Comparison of ENCODE assay signal across 30 mouse cellular contexts in the genomic region with DNA sequence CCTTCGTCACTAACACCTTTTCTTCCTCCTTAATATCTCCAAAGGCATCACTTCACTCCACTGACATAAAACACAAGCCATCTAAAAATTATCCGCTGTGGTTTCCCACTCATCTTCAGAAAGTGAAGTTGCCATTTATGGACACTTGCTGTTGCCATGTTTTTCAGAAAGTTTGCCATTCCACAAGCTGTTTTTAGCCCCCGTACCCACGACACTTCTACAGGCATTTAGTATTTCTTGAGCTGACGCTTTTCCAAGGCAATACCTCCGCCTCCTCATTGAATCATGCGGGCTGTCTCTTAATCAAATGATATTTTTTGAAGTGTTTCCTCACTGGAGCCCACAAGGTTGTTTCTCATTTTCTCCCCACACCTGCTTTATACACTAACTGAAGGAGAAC.
DNase-seq lines count a peak whose midpoint lies in the region; ATAC-seq lines count a peak whose summit lies in the region.
"Had no signal": no experiment of that assay in that cellular context is flagged by ENCODE, and none has a peak within 500 bp of the region (broad histone marks: within the 10 kb centered on the region; RNA-seq: fewer than 3 reads in every experiment).

No protein-coding gene starts in this region.

- no peaks in the 10 kb centered on the region for H3K27me3 ChIP-seq in midbrain, embryonic 14.5 days (ENCODE audit: control insufficient read depth, insufficient read depth, low read length)
- H3K27me3 ChIP-seq: embryonic facial prominence, embryonic 15.5 days; forebrain, embryonic 12.5 days; heart, embryonic 13.5 days; limb, embryonic 12.5 days; liver, embryonic 15.5 days; lung, embryonic 15.5 days had no signal

- H3K4me1 ChIP-seq in midbrain, embryonic 14.5 days (ENCODE audit: control insufficient read depth, insufficient read depth, low read length), result no peaks in the 10 kb centered on the region
- H3K4me1 ChIP-seq: embryonic facial prominence, embryonic 10.5 days; embryonic facial prominence, embryonic 15.5 days; forebrain, embryonic 12.5 days; limb, embryonic 12.5 days; liver, embryonic 15.5 days; lung, embryonic 15.5 days; midbrain, embryonic 10.5 days had no signal

- H3K4me2 ChIP-seq in midbrain, embryonic 14.5 days (ENCODE audit: low read length), result no peak overlapping the region
- H3K4me2 ChIP-seq: embryonic facial prominence, embryonic 15.5 days; forebrain, embryonic 12.5 days; heart, embryonic 13.5 days; hindbrain, embryonic 14.5 days; limb, embryonic 12.5 days; liver, embryonic 15.5 days; lung, embryonic 15.5 days had no signal

- no peaks in the 10 kb centered on the region for H3K9me3 ChIP-seq in midbrain, embryonic 14.5 days (ENCODE audit: control insufficient read depth, low read length)
- H3K9me3 ChIP-seq: embryonic facial prominence, embryonic 10.5 days; embryonic facial prominence, embryonic 15.5 days; forebrain, embryonic 12.5 days; heart, embryonic 13.5 days; limb, embryonic 12.5 days; liver, embryonic 15.5 days; lung, embryonic 15.5 days; midbrain, embryonic 10.5 days had no signal

- H3K4me3 ChIP-seq in midbrain, embryonic 14.5 days (replicated peaks; ENCODE audit: low read depth, low read length), result no peak overlapping the region
- H3K4me3 ChIP-seq: embryonic facial prominence, embryonic 10.5 days; embryonic facial prominence, embryonic 15.5 days; forebrain, embryonic 12.5 days; gastrocnemius, adult 2 months; heart, embryonic 13.5 days; limb, embryonic 12.5 days; liver, embryonic 15.5 days; lung, embryonic 15.5 days; midbrain, embryonic 10.5 days had no signal

- no peaks in the 10 kb centered on the region for H3K36me3 ChIP-seq in midbrain, embryonic 14.5 days (ENCODE audit: control insufficient read depth, insufficient read depth, low read length)
- H3K36me3 ChIP-seq: embryonic facial prominence, embryonic 10.5 days; embryonic facial prominence, embryonic 15.5 days; forebrain, embryonic 12.5 days; heart, embryonic 13.5 days; limb, embryonic 12.5 days; liver, embryonic 15.5 days; lung, embryonic 15.5 days; midbrain, embryonic 10.5 days had no signal

- no peak overlapping the region for H3K9ac ChIP-seq in midbrain, embryonic 14.5 days (replicated peaks; ENCODE audit: low read length)
- H3K9ac ChIP-seq: embryonic facial prominence, embryonic 15.5 days; forebrain, embryonic 12.5 days; forebrain, postnatal 0 days; heart, embryonic 13.5 days; hindbrain, embryonic 14.5 days; limb, embryonic 12.5 days; liver, embryonic 15.5 days; lung, embryonic 15.5 days had no signal

- 90% methylated on average over 7 of the region's 7 CpGs for WGBS in midbrain, embryonic 14.5 days

- H3K27ac ChIP-seq in midbrain, embryonic 14.5 days (replicated peaks; ENCODE audit: low read depth, low read length), result no peak overlapping the region
- H3K27ac ChIP-seq: embryonic facial prominence, embryonic 10.5 days; embryonic facial prominence, embryonic 15.5 days; forebrain, embryonic 12.5 days; gastrocnemius, adult 2 months; heart, embryonic 13.5 days; hindbrain, embryonic 14.5 days; limb, embryonic 12.5 days; liver, embryonic 15.5 days; lung, embryonic 15.5 days; midbrain, embryonic 10.5 days had no signal

- intact Hi-C loops in left cerebral cortex, postnatal 4 days (cut with DNase I), result no loop called here
- intact Hi-C loops in left cerebral cortex, postnatal 36 days (cut with DNase I), result no loop called here
- intact Hi-C loops in gastrocnemius, postnatal 36 days (cut with DNase I), result no loop called here

- peak; percentile 74 for ATAC-seq in frontal cortex, adult (ENCODE audit: low TSS enrichment)
- ATAC-seq in midbrain, embryonic 14.5 days (ENCODE audit: low FRiP score, low TSS enrichment), result no peak
- ATAC-seq: forebrain, postnatal 0 days; intestine, postnatal 0 days; midbrain, embryonic 16.5 days had no signal

- DNase-seq in left cerebral cortex, adult 18-20 months (ENCODE audit: low spot score in 2 of 2), result peak; percentile 22 to 29
- no peak for DNase-seq in left cerebral cortex, postnatal 4 days
- DNase-seq in frontal cortex, postnatal 10 days (ENCODE audit: low spot score in 2 of 2), result peak; percentile 9 to 21
- DNase-seq in left cerebral cortex, postnatal 36 days (ENCODE audit: low spot score in 2 of 2), result peak; percentile 9 to 15
- no peak for DNase-seq in urinary bladder, postnatal 36 days (ENCODE audit: low spot score in 2 of 2)
- DNase-seq in midbrain, embryonic 14.5 days, result no peak
- no peak for DNase-seq in gastrocnemius, postnatal 36 days
- DNase-seq: adrenal gland, postnatal 25 days; B cell, adult 2 months; cerebellum, adult 2 months; cerebellum, postnatal 25 days; forebrain, postnatal 0 days; gastrocnemius, adult 2 months; heart, postnatal 10 days; kidney, postnatal 25 days; layer of hippocampus, postnatal 36 days; thymus, adult 2 months; thymus, postnatal 4 days had no signal

Comparison
In these comparisons a context has a peak if more than half of its experiments do, and no peak if none do; other contexts are left out.
1. DNase-seq: peak in left cerebral cortex, adult 18-20 months (2 of 2), frontal cortex, postnatal 10 days (2 of 2) and left cerebral cortex, postnatal 36 days (2 of 2); none in left cerebral cortex, postnatal 4 days (single experiment), urinary bladder, postnatal 36 days (0 of 2), midbrain, embryonic 14.5 days (single experiment) and gastrocnemius, postnatal 36 days (0 of 2).